Mouse (Mus musculus): ENCODE measurements around the gene Zfyve27. TPM values are rescaled to one million over a fixed set of nuclear protein-coding genes. Genes with fewer than 3 reads are reported as not detected.

Zfyve27 gene
- polyA plus RNA-seq, 1 experiment from 2014 or later, result 14.1 TPM

DNA sequence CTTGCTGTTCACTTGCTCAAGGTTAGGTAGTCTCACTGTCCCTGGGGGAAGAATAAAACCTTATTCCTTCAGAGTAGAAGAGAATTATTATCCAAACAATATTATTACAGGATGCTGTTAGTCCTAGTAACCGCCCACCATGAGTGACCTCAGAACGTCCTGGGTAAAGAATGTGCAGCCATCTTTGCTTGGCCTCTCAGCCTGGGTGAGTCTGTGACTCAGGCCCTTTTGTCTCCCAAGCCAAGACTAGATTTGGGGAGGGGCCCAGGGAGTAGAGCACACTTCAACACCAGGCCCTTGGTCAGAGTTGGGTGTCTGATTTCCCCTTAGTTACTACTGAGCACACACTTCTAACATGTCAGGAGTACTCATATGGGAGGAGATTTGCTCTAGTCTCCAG is 50.9 kb downstream of the Zfyve27 start:
- H3K36me3 ChIP-seq (ENCODE audit: control insufficient read depth, insufficient read depth, low read length), result no peaks in the 10 kb centered on the region
- ATAC-seq (ENCODE audit: low FRiP score, low TSS enrichment), result no peak
- H3K27ac ChIP-seq (replicated peaks), result no peak overlapping the region
- H3K4me1 ChIP-seq (replicated peaks; ENCODE audit: control insufficient read depth, insufficient read depth), result no peaks in the 10 kb centered on the region
- no peak overlapping the region for H3K9ac ChIP-seq (ENCODE audit: low read length)
- H3K4me2 ChIP-seq (replicated peaks; ENCODE audit: low read depth), result no peak overlapping the region
- TF ChIP-seq EP300 (optimal IDR thresholded peaks at IDR 0.05) (no peak), CTCF (IDR thresholded peaks at IDR 0.05; ENCODE audit: low read depth) (no peak)
- no peaks in the 10 kb centered on the region for H3K9me3 ChIP-seq (ENCODE audit: control insufficient read depth, low read length)
- 54% methylated on average over 2 of the region's 2 CpGs for WGBS
- H3K27me3 ChIP-seq (ENCODE audit: control insufficient read depth, insufficient read depth, low read length), result no peaks in the 10 kb centered on the region
- no peak overlapping the region for H3K4me3 ChIP-seq (ENCODE audit: low read depth, low read length)
- DNase-seq (ENCODE audit: low spot score), result no peak

DNA sequence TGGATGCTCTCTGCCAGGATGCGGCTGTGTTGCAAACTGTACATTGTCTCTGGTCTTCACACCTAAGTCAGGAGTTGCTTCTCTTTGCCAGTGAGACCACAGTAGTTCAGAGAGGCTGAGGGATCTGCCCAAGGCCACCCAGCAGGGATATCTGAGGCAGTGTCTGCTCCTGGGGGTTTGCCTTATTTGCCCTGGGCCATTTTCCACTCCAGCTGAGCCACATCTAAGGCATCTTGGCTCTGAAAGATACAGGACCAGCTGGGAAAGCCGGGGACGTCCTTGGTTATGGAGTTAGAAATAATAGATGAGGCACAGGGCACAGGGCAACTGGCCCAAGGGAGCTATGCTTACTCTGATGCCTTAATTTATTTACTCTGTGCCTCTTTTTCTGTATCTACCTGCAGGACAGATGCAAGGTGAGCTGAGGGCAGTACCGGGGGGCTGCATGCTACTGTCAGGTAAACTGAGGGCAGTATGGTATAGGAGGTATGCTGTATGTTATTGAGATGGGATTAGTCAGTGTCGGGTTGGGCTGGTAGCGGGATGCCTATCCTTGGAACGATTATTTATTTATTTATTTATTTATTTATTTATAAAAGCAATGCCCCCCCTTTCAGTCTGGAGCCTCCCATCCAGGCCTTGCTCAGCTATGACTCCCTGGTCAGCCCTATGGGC is 53.1 kb downstream of the Zfyve27 start:
- Histone ChIP-seq H3K4me2 (replicated peaks; ENCODE audit: low read depth) (no peak overlapping the region), H3K27me3 (ENCODE audit: control insufficient read depth, insufficient read depth, low read length) (no peaks in the 10 kb centered on the region), H3K36me3 (ENCODE audit: control insufficient read depth, insufficient read depth, low read length) (no peaks in the 10 kb centered on the region), H3K27ac (replicated peaks) (no peak overlapping the region), H3K9me3 (ENCODE audit: control insufficient read depth, low read length) (no peaks in the 10 kb centered on the region), H3K9ac (ENCODE audit: low read length) (no peak overlapping the region), H3K4me3 (ENCODE audit: low read depth, low read length) (no peak overlapping the region), H3K4me1 (replicated peaks; ENCODE audit: control insufficient read depth, insufficient read depth) (no peaks in the 10 kb centered on the region)
- WGBS, result 59% methylated on average over 7 of the region's 7 CpGs
- TF ChIP-seq CTCF (IDR thresholded peaks at IDR 0.05; ENCODE audit: low read depth) (no peak), EP300 (optimal IDR thresholded peaks at IDR 0.05) (no peak)
- DNase-seq (ENCODE audit: low spot score) (no peak), ATAC-seq (ENCODE audit: low FRiP score, low TSS enrichment) (no peak)

- peak; percentile 79 for TF ChIP-seq CTCF (IDR thresholded peaks at IDR 0.05; ENCODE audit: low read depth)
- TF ChIP-seq EP300 (optimal IDR thresholded peaks at IDR 0.05), result no peak
- DNase-seq (ENCODE audit: low spot score) (peak; percentile 29), ATAC-seq (ENCODE audit: low FRiP score, low TSS enrichment) (no peak)
- Histone ChIP-seq H3K27me3 (ENCODE audit: control insufficient read depth, insufficient read depth, low read length) (no peaks in the 10 kb centered on the region), H3K4me2 (replicated peaks; ENCODE audit: low read depth) (no peak overlapping the region), H3K4me3 (ENCODE audit: low read depth, low read length) (no peak overlapping the region), H3K9ac (ENCODE audit: low read length) (no peak overlapping the region), H3K4me1 (replicated peaks; ENCODE audit: control insufficient read depth, insufficient read depth) (no peaks in the 10 kb centered on the region), H3K9me3 (ENCODE audit: control insufficient read depth, low read length) (no peaks in the 10 kb centered on the region), H3K27ac (replicated peaks) (no peak overlapping the region), H3K36me3 (ENCODE audit: control insufficient read depth, insufficient read depth, low read length) (no peaks in the 10 kb centered on the region)
- WGBS, result 15% methylated on average over 2 of the region's 2 CpGs
Measured at GRCm38 (mm10) chr19:42217374-42217763, 53.6 kb downstream of the Zfyve27 start.

- no peak overlapping the region for H3K4me2 ChIP-seq (replicated peaks; ENCODE audit: low read depth)
- 78% methylated on average over 10 of the region's 10 CpGs for WGBS
- no peak overlapping the region for H3K9ac ChIP-seq (ENCODE audit: low read length)
- H3K9me3 ChIP-seq (ENCODE audit: control insufficient read depth, low read length), result no peaks in the 10 kb centered on the region
- no peak overlapping the region for H3K27ac ChIP-seq (replicated peaks)
- H3K27me3 ChIP-seq (ENCODE audit: control insufficient read depth, insufficient read depth, low read length), result no peaks in the 10 kb centered on the region
- DNase-seq (ENCODE audit: low spot score), result no peak
- TF ChIP-seq EP300 (optimal IDR thresholded peaks at IDR 0.05) (no peak), CTCF (IDR thresholded peaks at IDR 0.05; ENCODE audit: low read depth) (no peak)
- no peaks in the 10 kb centered on the region for H3K4me1 ChIP-seq (replicated peaks; ENCODE audit: control insufficient read depth, insufficient read depth)
- no peaks in the 10 kb centered on the region for H3K36me3 ChIP-seq (ENCODE audit: control insufficient read depth, insufficient read depth, low read length)
- no peak for ATAC-seq (ENCODE audit: low FRiP score, low TSS enrichment)
- no peak overlapping the region for H3K4me3 ChIP-seq (ENCODE audit: low read depth, low read length)
Measured at GRCm38 (mm10) chr19:42226451-42226850, 62.7 kb downstream of the Zfyve27 start.

GRCm38 (mm10) chr19:42229499-42230287 is 65.9 kb downstream of the Zfyve27 start:
- H3K4me3 ChIP-seq (ENCODE audit: low read depth, low read length), result no peak overlapping the region
- TF ChIP-seq EP300 (optimal IDR thresholded peaks at IDR 0.05) (no peak), CTCF (IDR thresholded peaks at IDR 0.05; ENCODE audit: low read depth) (no peak)
- H3K4me2 ChIP-seq (replicated peaks; ENCODE audit: low read depth), result no peak overlapping the region
- H3K9me3 ChIP-seq (ENCODE audit: control insufficient read depth, low read length), result no peaks in the 10 kb centered on the region
- DNase-seq (ENCODE audit: low spot score), result no peak
- no peaks in the 10 kb centered on the region for H3K36me3 ChIP-seq (ENCODE audit: control insufficient read depth, insufficient read depth, low read length)
- no peak overlapping the region for H3K27ac ChIP-seq (replicated peaks)
- H3K27me3 ChIP-seq (ENCODE audit: control insufficient read depth, insufficient read depth, low read length), result no peaks in the 10 kb centered on the region
- no peak overlapping the region for H3K9ac ChIP-seq (ENCODE audit: low read length)
- no peaks in the 10 kb centered on the region for H3K4me1 ChIP-seq (replicated peaks; ENCODE audit: control insufficient read depth, insufficient read depth)
- 70% methylated on average over 17 of the region's 17 CpGs for WGBS
- ATAC-seq (ENCODE audit: low FRiP score, low TSS enrichment), result no peak

- DNase-seq (ENCODE audit: low spot score) (no peak), ATAC-seq (ENCODE audit: low FRiP score, low TSS enrichment) (no peak)
- H3K9ac ChIP-seq (ENCODE audit: low read length), result no peak overlapping the region
- H3K27me3 ChIP-seq (ENCODE audit: control insufficient read depth, insufficient read depth, low read length), result no peaks in the 10 kb centered on the region
- no peaks in the 10 kb centered on the region for H3K36me3 ChIP-seq (ENCODE audit: control insufficient read depth, insufficient read depth, low read length)
- 52% methylated on average over 5 of the region's 5 CpGs for WGBS
- H3K9me3 ChIP-seq (ENCODE audit: control insufficient read depth, low read length), result no peaks in the 10 kb centered on the region
- no peak overlapping the region for H3K4me2 ChIP-seq (replicated peaks; ENCODE audit: low read depth)
- H3K4me1 ChIP-seq (replicated peaks; ENCODE audit: control insufficient read depth, insufficient read depth), result no peaks in the 10 kb centered on the region
- H3K4me3 ChIP-seq (ENCODE audit: low read depth, low read length), result no peak overlapping the region
- TF ChIP-seq CTCF (IDR thresholded peaks at IDR 0.05; ENCODE audit: low read depth), result no peak
- no peak for TF ChIP-seq EP300 (optimal IDR thresholded peaks at IDR 0.05)
- H3K27ac ChIP-seq (replicated peaks), result no peak overlapping the region
Measured at GRCm38 (mm10) chr19:42230288-42230568, 66.5 kb downstream of the Zfyve27 start.

All from stomach, postnatal 0 days (tissue).